Mouse (Mus musculus) urinary bladder, adult 18-20 months (tissue): Measurements from ENCODE around the gene Tbc1d32.

Source experiments
- DNase-seq, 2 experiments: peaks; one replicate each; pipeline ENCODE4 v3.0.0; 2022; ENCODE audit warnings: low spot score in 2 of 2, mixed read lengths in 2 of 2

Tbc1d32 gene

GRCm38 (mm10) chr10:56106996-56107334, 121.5 kb downstream of the Tbc1d32 start:
- no peak for DNase-seq

- peak; percentile 52 to 75 for DNase-seq
These were observed 122.0 kb downstream of the Tbc1d32 start, which contains the start of gene Msl3l2 for GRCm38 (mm10) chr10:56106333-56106995. Msl3l2 (plus strand) TSS chr10:56106917.

GRCm38 (mm10) chr10:56099641-56100310, 128.7 kb downstream of the Tbc1d32 start:
- no peak for DNase-seq

- DNase-seq, result no peak
These were observed 129.4 kb downstream of the Tbc1d32 start for GRCm38 (mm10) chr10:56099126-56099525.

- no peak for DNase-seq
These were observed 131.7 kb downstream of the Tbc1d32 start for GRCm38 (mm10) chr10:56096757-56097156.

GRCm38 (mm10) chr10:56094586-56094985, 133.9 kb downstream of the Tbc1d32 start:
- DNase-seq, result no peak

- no peak for DNase-seq
These were observed 138.8 kb downstream of the Tbc1d32 start for GRCm38 (mm10) chr10:56089714-56090113.

- no peak for DNase-seq
These were observed 165.7 kb downstream of the Tbc1d32 start for GRCm38 (mm10) chr10:56062746-56063145.

- DNase-seq, result no peak
These were observed 167.2 kb downstream of the Tbc1d32 start for GRCm38 (mm10) chr10:56061238-56061830.

- no peak for DNase-seq
These were observed 169.5 kb downstream of the Tbc1d32 start for GRCm38 (mm10) chr10:56058979-56059422.

GRCm38 (mm10) chr10:56025400-56025799, 203.1 kb downstream of the Tbc1d32 start:
- DNase-seq, result no peak

GRCm38 (mm10) chr10:56024579-56024978, 203.9 kb downstream of the Tbc1d32 start:
- DNase-seq, result no peak

- DNase-seq, result peak; percentile 1 to 5
These were observed 248.5 kb downstream of the Tbc1d32 start for GRCm38 (mm10) chr10:55979898-55980521.

- no peak for DNase-seq
These were observed 250.5 kb downstream of the Tbc1d32 start for GRCm38 (mm10) chr10:55978001-55978400.
